Mouse (Mus musculus) liver, embryonic 12.5 days (tissue): ENCODE measurements around the gene Ciita. TPM values are rescaled to one million over a fixed set of nuclear protein-coding genes. Genes with fewer than 3 reads are reported as not detected.

Source experiments
- ATAC-seq: fragments of 200-750 bp; cut with Nextera tagmentation; 2 replicates; pipeline ENCODE4 v1.8.0; 2017; ENCODE audit warnings: moderate number of reproducible peaks, mild to moderate bottlenecking, moderate library complexity
- H3K27ac ChIP-seq: fragments of 300-500 bp; sonication (generic); 2 replicates; pipeline ENCODE4 v1.5.1; 2016; ENCODE audit warnings: mild to moderate bottlenecking
- H3K27me3 ChIP-seq: fragments of 300-500 bp; sonication (generic); replicated peaks from 2 replicates; pipeline ENCODE4 v1.6.1; 2016; ENCODE audit warnings: mild to moderate bottlenecking, moderate library complexity
- H3K36me3 ChIP-seq: fragments of 300-500 bp; sonication (generic); 2 replicates; pipeline ENCODE4 v1.6.1; 2016; ENCODE audit warnings: mild to moderate bottlenecking, moderate library complexity
- H3K4me1 ChIP-seq: fragments of 300-500 bp; sonication (generic); 2 replicates; pipeline ENCODE4 v1.6.1; 2016
- H3K4me2 ChIP-seq: fragments of 300-500 bp; sonication (generic); 2 replicates; pipeline ENCODE4 v1.6.1; 2016; ENCODE audit warnings: mild to moderate bottlenecking, moderate library complexity
- H3K4me3 ChIP-seq: fragments of 300-500 bp; sonication (generic); 2 replicates; pipeline ENCODE4 v1.5.1; 2016; ENCODE audit warnings: mild to moderate bottlenecking, moderate library complexity
- H3K9ac ChIP-seq: fragments of 300-500 bp; sonication (generic); 2 replicates; pipeline ENCODE4 v1.6.1; 2016; ENCODE audit warnings: mild to moderate bottlenecking, moderate library complexity
- H3K9me3 ChIP-seq: fragments of 300-500 bp; sonication (generic); replicated peaks from 2 replicates; pipeline ENCODE4 v1.6.1; 2016; ENCODE audit warnings: mild to moderate bottlenecking, moderate library complexity
- WGBS: fragments of 180-500 bp; shearing (Covaris S2); methylation state at CpG from one replicate; pipeline ENCODE4 v1.1.7; 2016; ENCODE audit not compliant: insufficient replicate concordance; 5-methylcytosine and 5-hydroxymethylcytosine counted together
- polyA plus RNA-seq: library from polyadenylated mRNA; unstranded; fragments of >200 nt; fragmentation: Nextera tagmentation; extraction: Ambion mirVana; gene quantifications from 2 replicates; pipeline ENCODE4 v1.2.1, GENCODE M21; 2016

The Ciita gene
- 0.13 TPM in 1 of 2 replicates, not detected in the other for polyA plus RNA-seq

DNA sequence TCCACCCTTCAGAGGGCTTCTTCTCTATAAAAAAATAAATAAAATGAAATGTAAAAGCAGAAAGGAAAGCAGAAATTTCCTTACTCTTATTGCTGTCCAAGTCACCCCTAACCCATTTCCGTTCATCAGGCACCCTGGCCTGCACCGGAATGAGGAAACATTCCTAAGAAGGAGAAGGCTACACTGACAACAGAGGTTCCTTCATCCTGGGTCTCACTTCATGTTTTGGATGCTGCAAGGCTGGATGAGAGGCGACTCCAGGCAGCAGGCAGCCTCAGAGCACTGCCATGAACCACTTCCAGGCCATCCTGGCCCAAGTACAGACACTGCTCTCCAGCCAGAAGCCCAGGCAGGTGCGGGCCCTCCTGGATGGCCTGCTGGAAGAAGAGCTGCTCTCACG lies at the start of gene Ciita:
Gene Ciita, plus strand, starts transcription at position 203 of the 400 bp plus-strand sequence.
- 46% methylated on average over 5 of the region's 5 CpGs for WGBS
- no peaks in the 10 kb centered on the region for H3K9me3 ChIP-seq
- no peak for ATAC-seq

DNA sequence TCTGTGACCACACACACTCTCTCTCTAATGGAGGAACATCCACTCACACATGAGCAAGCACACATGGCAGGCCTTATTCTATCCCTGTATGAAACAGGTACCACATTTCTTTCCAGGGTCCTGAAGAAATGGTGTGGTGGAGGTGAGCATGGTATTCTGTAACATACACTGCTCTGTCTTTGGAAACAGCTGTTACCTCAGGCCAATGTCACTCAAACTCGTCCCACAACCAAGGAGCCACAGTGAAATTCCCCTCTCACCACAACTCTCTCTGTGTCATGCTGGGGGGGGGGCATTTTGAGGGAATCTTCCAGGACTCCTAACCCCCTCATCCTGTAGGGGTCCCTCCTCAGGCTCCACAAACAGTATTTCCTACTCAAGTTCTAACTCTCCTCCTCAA lies 47.9 kb upstream of the Ciita start:
- ATAC-seq: no peak
- H3K9ac ChIP-seq: no peak overlapping the region
- no peaks in the 10 kb centered on the region for H3K27me3 ChIP-seq
- no peak overlapping the region for H3K27ac ChIP-seq
- 37% methylated on average over 1 of the region's 1 CpGs for WGBS
- H3K36me3 ChIP-seq: peaks cover 2% of the 10 kb centered on the region; the same call in 1 of the 2 replicates
- 0 out of 2 replicates have a peak, but pooled peaks cover 4% of the 10 kb centered on the region for H3K4me1 ChIP-seq
- no peak overlapping the region for H3K4me3 ChIP-seq
- H3K4me2 ChIP-seq: no peak overlapping the region
- H3K9me3 ChIP-seq: no peaks in the 10 kb centered on the region

More for the DNA sequence above, at the start of gene Ciita:
- Histone ChIP-seq H3K36me3 (no peaks in the 10 kb centered on the region), H3K9ac (no peak within 1 kb of the TSS), H3K4me3 (no peak within 1 kb of the TSS), H3K4me1 (no peaks in the 10 kb centered on the region), H3K27ac (no peak within 1 kb of the TSS), H3K27me3 (no peaks in the 10 kb centered on the region; the same call in 1 of the 2 replicates), H3K4me2 (no peak within 1 kb of the TSS)

GRCm38 (mm10) chr16:10432387-10432786 lies 47.5 kb upstream of the Ciita start:
- no peaks in the 10 kb centered on the region for H3K9me3 ChIP-seq
- ATAC-seq: no peak
- 0 out of 2 replicates have a peak, but pooled peaks cover 4% of the 10 kb centered on the region for H3K4me1 ChIP-seq
- no peak overlapping the region for H3K9ac ChIP-seq
- no peak overlapping the region for H3K4me3 ChIP-seq
- no peaks in the 10 kb centered on the region for H3K27me3 ChIP-seq
- H3K27ac ChIP-seq: no peak overlapping the region
- WGBS: 64% methylated on average over 4 of the region's 4 CpGs
- H3K36me3 ChIP-seq: no peaks in the 10 kb centered on the region
- H3K4me2 ChIP-seq: no peak overlapping the region

DNA sequence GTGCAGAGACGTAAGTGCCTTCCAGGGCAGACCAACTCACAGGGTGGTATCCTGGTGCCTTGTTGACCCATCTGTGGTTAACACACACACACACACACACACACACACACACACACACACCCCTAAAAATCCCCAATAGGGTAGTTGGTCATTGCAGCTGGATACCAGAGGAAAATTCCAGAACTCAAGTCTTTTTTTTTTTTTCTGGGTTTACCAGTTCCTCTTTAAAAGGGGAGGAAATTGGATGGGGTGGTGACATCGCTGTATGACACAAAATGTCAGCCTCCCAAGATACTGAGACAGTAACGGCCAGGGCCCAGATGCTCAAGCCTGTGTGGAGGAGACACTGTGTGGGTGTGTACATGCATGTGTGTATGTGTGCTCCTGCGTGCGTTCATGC lies 46.5 kb upstream of the Ciita start:
- Histone ChIP-seq H3K4me1 (0 out of 2 replicates have a peak, but pooled peaks cover 4% of the 10 kb centered on the region), H3K27me3 (no peaks in the 10 kb centered on the region), H3K9ac (no peak overlapping the region), H3K27ac (no peak overlapping the region), H3K9me3 (no peaks in the 10 kb centered on the region), H3K4me3 (no peak overlapping the region), H3K4me2 (no peak overlapping the region), H3K36me3 (no peaks in the 10 kb centered on the region)
- 60% methylated on average over 5 of the region's 5 CpGs for WGBS
- no peak for ATAC-seq

DNA sequence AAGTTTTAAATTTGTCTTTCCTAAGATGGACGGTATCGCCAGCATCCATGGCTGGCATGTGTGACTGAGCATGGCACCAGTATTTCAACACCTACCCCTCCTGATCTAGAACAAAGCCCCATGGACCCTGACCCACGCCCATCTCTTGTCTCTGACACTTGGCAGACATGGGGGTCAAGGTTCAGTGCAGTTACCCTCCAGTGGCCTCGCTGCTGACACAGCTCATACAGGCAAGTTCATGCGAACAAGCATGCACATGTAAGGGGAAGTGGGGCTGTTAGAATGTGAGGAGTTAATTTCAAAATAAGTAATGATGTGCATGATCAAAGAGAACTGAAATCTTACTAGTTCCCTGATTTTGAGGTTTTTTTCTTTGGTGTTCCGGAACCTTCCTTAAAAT lies 43.7 kb upstream of the Ciita start:
- Histone ChIP-seq H3K27ac (no peak overlapping the region), H3K4me3 (no peak overlapping the region), H3K27me3 (no peaks in the 10 kb centered on the region), H3K4me1 (0 out of 2 replicates have a peak, but pooled peaks cover 4% of the 10 kb centered on the region), H3K9ac (no peak overlapping the region), H3K4me2 (no peak overlapping the region), H3K36me3 (no peaks in the 10 kb centered on the region), H3K9me3 (no peaks in the 10 kb centered on the region)
- 68% methylated on average over 6 of the region's 6 CpGs for WGBS
- ATAC-seq: no peak

DNA sequence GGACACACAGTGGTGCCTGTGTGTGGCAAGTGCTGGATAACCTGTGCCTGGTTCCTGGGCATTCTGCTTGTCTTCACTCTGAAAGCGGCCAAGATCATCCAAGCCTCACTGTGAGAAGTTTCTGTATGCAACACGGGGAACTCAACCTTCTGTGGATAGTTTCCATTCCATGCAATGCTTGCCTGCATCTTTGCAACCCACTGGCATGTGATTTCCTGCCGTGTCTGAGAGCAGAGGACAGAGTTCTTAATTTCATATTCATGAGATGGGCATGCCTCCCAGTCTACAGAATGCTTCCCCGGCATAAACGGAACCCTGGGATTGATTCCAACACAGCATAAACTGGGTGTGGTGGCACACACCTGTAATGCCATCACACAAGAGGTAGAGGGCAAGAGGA lies 41.8 kb upstream of the Ciita start:
- H3K9me3 ChIP-seq: no peaks in the 10 kb centered on the region
- H3K4me3 ChIP-seq: no peak overlapping the region
- H3K4me2 ChIP-seq: no peak overlapping the region
- H3K27me3 ChIP-seq: no peaks in the 10 kb centered on the region
- no peak overlapping the region for H3K27ac ChIP-seq
- 74% methylated on average over 5 of the region's 5 CpGs for WGBS
- H3K36me3 ChIP-seq: no peaks in the 10 kb centered on the region
- no peak overlapping the region for H3K9ac ChIP-seq
- no peak for ATAC-seq
- 0 out of 2 replicates have a peak, but pooled peaks cover 4% of the 10 kb centered on the region for H3K4me1 ChIP-seq

DNA sequence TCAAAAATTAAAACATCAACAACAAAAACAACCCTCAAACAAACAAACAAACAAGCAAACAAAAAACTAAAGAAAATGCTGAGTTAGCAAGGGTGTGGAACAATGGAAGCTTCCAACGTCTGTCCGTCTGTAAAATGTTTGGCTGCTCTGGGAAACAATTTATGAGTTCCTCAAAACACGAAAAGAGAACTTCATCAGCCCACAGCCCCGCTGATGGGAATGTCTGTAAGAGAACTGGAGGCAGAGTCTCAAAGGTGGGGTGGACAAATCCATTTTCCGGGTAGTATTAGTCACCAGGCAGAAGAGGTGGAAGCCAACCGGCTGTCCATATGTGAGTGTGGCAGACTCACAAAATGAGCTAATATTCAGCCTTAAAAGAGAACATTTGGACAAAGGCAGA lies 38.5 kb upstream of the Ciita start:
- no peak overlapping the region for H3K4me3 ChIP-seq
- no peaks in the 10 kb centered on the region for H3K4me1 ChIP-seq
- no peaks in the 10 kb centered on the region for H3K27me3 ChIP-seq
- 51% methylated on average over 6 of the region's 6 CpGs for WGBS
- no peak for ATAC-seq
- no peaks in the 10 kb centered on the region for H3K36me3 ChIP-seq
- no peak overlapping the region for H3K27ac ChIP-seq
- H3K4me2 ChIP-seq: no peak overlapping the region
- no peak overlapping the region for H3K9ac ChIP-seq
- H3K9me3 ChIP-seq: no peaks in the 10 kb centered on the region

DNA sequence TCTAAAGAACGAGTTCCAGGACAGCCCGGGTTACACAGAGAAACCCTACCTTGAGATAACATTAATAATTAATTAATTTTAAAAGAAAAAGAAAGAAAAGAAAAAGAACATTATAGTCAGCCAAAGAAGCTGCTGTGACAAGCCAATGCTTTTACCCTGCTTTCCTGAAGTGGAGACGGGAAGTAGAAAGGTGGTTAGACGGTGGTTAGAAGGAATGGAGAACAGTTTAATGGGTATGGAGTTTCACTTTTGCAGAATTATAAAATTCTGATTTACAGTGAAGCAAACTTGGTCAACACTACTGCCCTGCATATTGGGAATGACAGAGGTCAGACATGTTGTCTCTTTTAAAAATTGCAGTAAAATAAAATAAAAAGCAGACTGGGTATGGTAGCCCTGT lies 38.1 kb upstream of the Ciita start:
- WGBS: 69% methylated on average over 4 of the region's 4 CpGs
- no peak for ATAC-seq
- H3K9ac ChIP-seq: no peak overlapping the region
- H3K9me3 ChIP-seq: no peaks in the 10 kb centered on the region
- no peaks in the 10 kb centered on the region for H3K36me3 ChIP-seq
- no peaks in the 10 kb centered on the region for H3K4me1 ChIP-seq
- no peak overlapping the region for H3K4me2 ChIP-seq
- H3K4me3 ChIP-seq: no peak overlapping the region
- no peaks in the 10 kb centered on the region for H3K27me3 ChIP-seq
- no peak overlapping the region for H3K27ac ChIP-seq

- H3K9ac ChIP-seq: no peak overlapping the region
- no peaks in the 10 kb centered on the region for H3K4me1 ChIP-seq
- no peaks in the 10 kb centered on the region for H3K27me3 ChIP-seq
- H3K9me3 ChIP-seq: no peaks in the 10 kb centered on the region
- ATAC-seq: no peak
- no peak overlapping the region for H3K4me2 ChIP-seq
- no peak overlapping the region for H3K27ac ChIP-seq
- H3K36me3 ChIP-seq: no peaks in the 10 kb centered on the region
- H3K4me3 ChIP-seq: no peak overlapping the region
Observed at GRCm38 (mm10) chr16:10443723-10444122, 36.1 kb upstream of the Ciita start.

DNA sequence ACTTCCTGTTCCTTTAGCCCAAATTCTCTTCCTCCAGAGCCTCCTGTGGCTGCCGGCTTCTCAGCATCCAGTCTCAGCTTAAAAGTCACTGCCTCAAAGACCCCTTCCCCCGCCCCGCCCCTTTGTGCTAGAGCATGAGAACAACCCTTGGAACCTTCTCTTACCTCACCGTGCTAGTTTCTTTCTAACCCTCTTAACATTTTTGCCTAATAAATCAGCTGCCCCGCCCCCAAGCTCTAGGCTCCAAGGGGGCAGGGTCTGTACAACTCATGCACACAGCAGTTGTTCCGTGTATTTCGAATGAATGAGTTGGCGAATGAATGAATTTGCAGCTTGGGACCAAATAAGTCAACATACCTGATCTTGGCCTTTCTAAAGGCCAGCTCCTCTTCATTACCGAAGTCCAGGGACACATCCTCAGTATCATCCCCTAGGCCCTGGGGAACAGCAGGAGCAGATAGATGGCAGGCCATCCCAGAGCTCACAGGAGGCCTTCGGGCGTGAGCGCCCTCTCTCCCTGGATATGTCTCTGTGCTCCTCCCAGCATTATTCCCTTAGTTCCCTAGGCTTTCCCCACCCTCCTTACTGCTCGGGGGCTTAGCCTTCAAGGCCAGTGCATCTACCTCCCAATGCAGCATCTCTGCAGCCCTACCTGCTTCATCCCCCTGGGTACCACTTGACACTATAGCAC lies 33.1 kb upstream of the Ciita start:
- ATAC-seq: no peak
- Histone ChIP-seq H3K27ac (no peak overlapping the region), H3K4me2 (peak overlapping the region; percentile 41)

DNA sequence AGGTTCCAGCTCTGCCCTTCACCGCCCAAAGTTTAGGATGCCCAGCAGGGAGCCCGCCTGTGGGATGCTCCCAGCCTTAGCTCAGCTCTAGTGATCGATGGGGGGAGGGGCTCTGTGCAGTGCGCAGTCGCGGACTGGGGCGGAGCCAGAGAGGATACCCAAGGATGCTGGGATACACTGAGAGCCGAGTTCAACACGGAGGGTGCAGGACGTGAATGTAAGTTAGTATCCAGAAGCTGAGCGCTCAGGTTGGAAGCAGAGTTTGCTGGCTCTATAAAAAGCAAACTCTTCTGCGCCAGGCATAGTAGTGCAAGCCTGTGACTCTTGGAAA lies 32.6 kb upstream of the Ciita start, which contains the start of gene Tvp23a:
Gene Tvp23a, minus strand, starts transcription at position 99 of the 331 bp plus-strand sequence.
- no peak within 1 kb of the TSS for H3K27ac ChIP-seq
- peak within 1 kb of the TSS; percentile 28 for H3K4me3 ChIP-seq
- no peak within 1 kb of the TSS for H3K9ac ChIP-seq
- H3K4me1 ChIP-seq: no peaks in the 10 kb centered on the region
- WGBS: 18% methylated on average over 12 of the region's 12 CpGs
- no peaks in the 10 kb centered on the region for H3K9me3 ChIP-seq
- no peaks in the 10 kb centered on the region for H3K36me3 ChIP-seq
- H3K27me3 ChIP-seq: no peaks in the 10 kb centered on the region
- peak within 1 kb of the TSS; percentile 41 for H3K4me2 ChIP-seq
- ATAC-seq: peak; percentile 50; the same call in 1 of the 2 replicates

More for the DNA sequence above, 33.1 kb upstream of the Ciita start:
- no peaks in the 10 kb centered on the region for H3K27me3 ChIP-seq
- 44% methylated on average over 13 of the region's 13 CpGs for WGBS
- no peak overlapping the region for H3K9ac ChIP-seq
- no peaks in the 10 kb centered on the region for H3K9me3 ChIP-seq
- H3K4me1 ChIP-seq: no peaks in the 10 kb centered on the region
- no peaks in the 10 kb centered on the region for H3K36me3 ChIP-seq
- H3K4me3 ChIP-seq: peak overlapping the region; percentile 28

DNA sequence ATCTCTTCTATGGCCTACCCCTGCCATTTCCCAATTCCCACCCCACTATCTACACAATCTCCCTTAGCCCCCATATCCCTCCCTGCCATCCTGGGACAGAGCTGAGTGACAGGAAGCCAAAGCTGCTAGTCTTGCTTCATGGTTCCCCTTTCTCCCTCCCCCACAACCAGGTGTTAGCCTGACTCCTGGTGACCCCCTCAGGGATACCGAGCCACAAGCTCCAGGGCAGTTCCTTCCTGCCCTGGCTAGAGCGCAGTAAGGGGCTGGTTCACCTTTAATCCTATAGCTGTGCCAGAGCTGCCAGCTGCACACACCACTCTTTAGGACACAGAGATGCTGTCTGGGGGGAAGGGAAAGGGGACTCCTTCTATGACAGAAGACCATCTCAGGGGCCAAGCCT lies 32.1 kb upstream of the Ciita start:
- H3K27me3 ChIP-seq: no peaks in the 10 kb centered on the region
- H3K9ac ChIP-seq: no peak overlapping the region
- 28% methylated on average over 2 of the region's 2 CpGs for WGBS
- no peaks in the 10 kb centered on the region for H3K4me1 ChIP-seq
- no peaks in the 10 kb centered on the region for H3K9me3 ChIP-seq
- H3K36me3 ChIP-seq: no peaks in the 10 kb centered on the region
- H3K4me3 ChIP-seq: no peak overlapping the region
- H3K4me2 ChIP-seq: peak overlapping the region; percentile 41
- no peak; the same call in 1 of the 2 replicates for ATAC-seq
- no peak overlapping the region for H3K27ac ChIP-seq

- H3K9ac ChIP-seq: no peak overlapping the region
- H3K4me2 ChIP-seq: no peak overlapping the region
- H3K27me3 ChIP-seq: no peaks in the 10 kb centered on the region
- WGBS: 39% methylated on average over 9 of the region's 9 CpGs
- peak; percentile 53 for ATAC-seq
- no peak overlapping the region for H3K27ac ChIP-seq
- H3K4me3 ChIP-seq: no peak overlapping the region
- H3K9me3 ChIP-seq: no peaks in the 10 kb centered on the region
- H3K4me1 ChIP-seq: no peaks in the 10 kb centered on the region
- no peaks in the 10 kb centered on the region for H3K36me3 ChIP-seq
Observed at GRCm38 (mm10) chr16:10448931-10449330, 30.9 kb upstream of the Ciita start.
